Mouse (Mus musculus) heart, postnatal 25 days (tissue): ENCODE data around the gene Pde12. TPM values are rescaled to one million over a fixed set of nuclear protein-coding genes. Genes with fewer than 3 reads are reported as not detected.

ENCODE experiments used
- DNase-seq: peaks from one replicate; pipeline ENCODE4 v3.0.0; 2022; ENCODE audit warnings: low spot score
- intact Hi-C: fragments of 180-260 bp; cut with DNase I; formaldehyde crosslinking; loops from one replicate; pipeline ENCODE4 v1.15.1; 2025
- microRNA-seq: library from miRNA; unstranded; fragments of <30 nt; microRNA quantifications from one replicate; pipeline ENCODE4 v1.2.0, GENCODE M21; 2022
- total RNA-seq, 2 experiments: library from RNA; stranded (reverse); gene quantifications; 2 replicates each; pipeline ENCODE4 v1.2.3; 2021

Gene Pde12
- total RNA-seq, 2 experiments from 2014 or later = 4.5 to 4.6 TPM

- intact Hi-C loops = no loop called here
- no peak for DNase-seq
Observed at GRCm38 (mm10) chr14:26647811-26648210, 21.9 kb downstream of the Pde12 start.

- DNase-seq = no peak
- intact Hi-C loops = no loop called here
Observed at GRCm38 (mm10) chr14:26645989-26646650, 23.6 kb downstream of the Pde12 start.

GRCm38 (mm10) chr14:26643006-26643624 lies 26.6 kb downstream of the Pde12 start:
- no peak for DNase-seq
- intact Hi-C loops = no loop called here

- intact Hi-C loops = loop anchor here (2.0 to 5.0 kb wide), 3 partner anchors 58 to 149 kb away; no protein-coding TSS in a partner anchor
- DNase-seq = no peak
Observed at GRCm38 (mm10) chr14:26639961-26640360, 29.7 kb downstream of the Pde12 start.

GRCm38 (mm10) chr14:26639251-26639650 lies 30.4 kb downstream of the Pde12 start:
- DNase-seq = no peak

GRCm38 (mm10) chr14:26638708-26639084 lies 31.0 kb downstream of the Pde12 start:
- intact Hi-C loops = loop anchor here (2.0 to 5.0 kb wide), 3 partner anchors 56 to 148 kb away; no protein-coding TSS in a partner anchor
- DNase-seq = peak; percentile 55

More at GRCm38 (mm10) chr14:26639251-26639650, 30.4 kb downstream of the Pde12 start:
- intact Hi-C loops = loop anchor here (2.0 to 5.0 kb wide), 3 partner anchors 57 to 148 kb away; no protein-coding TSS in a partner anchor

- intact Hi-C loops = loop anchor here (2.0 to 5.0 kb wide), 3 partner anchors 56 to 147 kb away; no protein-coding TSS in a partner anchor
- DNase-seq = peak; percentile 98
Observed at GRCm38 (mm10) chr14:26637851-26638707, 31.6 kb downstream of the Pde12 start, which contains the start of gene Arf4. Arf4 (plus strand) TSS chr14:26638074.

GRCm38 (mm10) chr14:26637025-26637850 lies 32.4 kb downstream of the Pde12 start:
- peak; percentile 3 for DNase-seq
- intact Hi-C loops = loop anchor here (5.0 kb wide), 1 partner anchor 55 kb away; no protein-coding TSS in a partner anchor

GRCm38 (mm10) chr14:26626605-26627140 lies 43.0 kb downstream of the Pde12 start:
- intact Hi-C loops = no loop called here
- no peak for DNase-seq

- DNase-seq = no peak
- intact Hi-C loops = no loop called here
Observed at GRCm38 (mm10) chr14:26625301-26625700, 44.4 kb downstream of the Pde12 start.

GRCm38 (mm10) chr14:26610689-26611088 lies 59.0 kb downstream of the Pde12 start:
- intact Hi-C loops = no loop called here
- DNase-seq = no peak

Small RNA genes within 50 kb of the gene (microRNA-seq; reads per million reads assigned to microRNA genes)
- gene Mir7672 = 1.7 reads per million

Other genes starting within 250 kb of the Pde12 start
- gene Slmap, start 135.0 kb downstream of the Pde12 start, total RNA-seq = 100 to 1,000 TPM; 280 to 332 TPM
- gene Dennd6a, start 96.0 kb downstream of the Pde12 start, total RNA-seq = 10 to 100 TPM; 15.9 to 16.8 TPM
- 10 to 100 TPM; 72.4 to 77.6 TPM for gene Arf4, start 31.8 kb downstream of the Pde12 start, total RNA-seq
- gene Dnah12, start 23.4 kb upstream of the Pde12 start, total RNA-seq = under 1 TPM; 0.03 to 0.06 TPM
- gene Asb14, start 224.7 kb upstream of the Pde12 start, total RNA-seq = 10 to 100 TPM; 72.9 to 74.0 TPM